Mouse (Mus musculus) neural tube, embryonic 14.5 days (tissue): ENCODE measurements around the gene Map3k21. TPM values are rescaled to one million over a fixed set of nuclear protein-coding genes. Genes with fewer than 3 reads are reported as not detected.
A peak's percentile ranks its signal among the peaks of the same experiment; 100 is the strongest.

Experiments used
- ATAC-seq: fragments of 200-750 bp; cut with Nextera tagmentation; 2 replicates; pipeline ENCODE4 v1.8.0; 2017; ENCODE audit warnings: low read depth, mild to moderate bottlenecking, moderate TSS enrichment, moderate library complexity
- H3K27ac ChIP-seq: fragments of 300-500 bp; sonication (generic); 2 replicates; pipeline ENCODE4 v1.5.1; 2014; ENCODE audit warnings: low read depth, mild to moderate bottlenecking, control low read depth, low read length, moderate library complexity, mixed read lengths
- H3K27me3 ChIP-seq: fragments of 300-500 bp; sonication (generic); 2 replicates; pipeline ENCODE4 v1.6.1; 2014; ENCODE audit warnings: low read length; ENCODE audit not compliant: control insufficient read depth, insufficient read depth
- H3K36me3 ChIP-seq: fragments of 300-500 bp; sonication (generic); 2 replicates; pipeline ENCODE4 v1.6.1; 2014; ENCODE audit warnings: low read length, mixed read lengths; ENCODE audit not compliant: control insufficient read depth, insufficient read depth
- H3K4me1 ChIP-seq: fragments of 300-500 bp; sonication (generic); 2 replicates; pipeline ENCODE4 v1.6.1; 2014; ENCODE audit warnings: low read length; ENCODE audit not compliant: control insufficient read depth, insufficient read depth
- H3K4me2 ChIP-seq: fragments of 300-500 bp; sonication (generic); 2 replicates; pipeline ENCODE4 v1.6.1; 2014; ENCODE audit warnings: mild to moderate bottlenecking, low read depth, low read length, control low read depth
- H3K4me3 ChIP-seq: fragments of 300-500 bp; sonication (generic); 2 replicates; pipeline ENCODE4 v1.5.1; 2014; ENCODE audit warnings: low read depth, low read length, control low read depth, mixed read lengths
- H3K9ac ChIP-seq: fragments of 300-500 bp; sonication (generic); replicated peaks from 2 replicates; pipeline ENCODE4 v1.6.1; 2014; ENCODE audit warnings: low read depth, mild to moderate bottlenecking, control low read depth, low read length, mixed read lengths
- H3K9me3 ChIP-seq: fragments of 300-500 bp; sonication (generic); 2 replicates; pipeline ENCODE4 v1.6.1; 2016; ENCODE audit warnings: low read length; ENCODE audit not compliant: control insufficient read depth
- WGBS: fragments of 180-500 bp; shearing (Covaris S2); extraction: QIAGEN DNeasy Blood & Tissue Kit; methylation state at CpG from one replicate; pipeline ENCODE4 v1.1.7; 2014; 5-methylcytosine and 5-hydroxymethylcytosine counted together
- polyA plus RNA-seq: library from polyadenylated mRNA; unstranded; fragments of >200 nt; fragmentation: Nextera tagmentation; extraction: Ambion mirVana; gene quantifications from 2 replicates; pipeline ENCODE4 v1.2.1, GENCODE M21; 2014

Map3k21 gene
- polyA plus RNA-seq, result 0.45 and 0.51 TPM in 2 replicates

GRCm38 (mm10) chr8:125910365-125911228 is at the start of gene Map3k21:
TSS of gene Map3k21 (plus strand) at chr8:125910450.
- Histone ChIP-seq H3K27me3 (peaks cover 39% of the 10 kb centered on the region), H3K9me3 (no peaks in the 10 kb centered on the region), H3K27ac (no peak within 1 kb of the TSS), H3K36me3 (no peaks in the 10 kb centered on the region), H3K9ac (peak within 1 kb of the TSS; percentile 34), H3K4me3 (peak within 1 kb of the TSS; percentile 50), H3K4me2 (peak within 1 kb of the TSS; percentile 74), H3K4me1 (peaks cover 7% of the 10 kb centered on the region; the same call in 1 of the 2 replicates)
- peak; percentile 67; the same call in 1 of the 2 replicates for ATAC-seq
- WGBS, result under 1% methylated on average over 91 of the region's 93 CpGs

DNA sequence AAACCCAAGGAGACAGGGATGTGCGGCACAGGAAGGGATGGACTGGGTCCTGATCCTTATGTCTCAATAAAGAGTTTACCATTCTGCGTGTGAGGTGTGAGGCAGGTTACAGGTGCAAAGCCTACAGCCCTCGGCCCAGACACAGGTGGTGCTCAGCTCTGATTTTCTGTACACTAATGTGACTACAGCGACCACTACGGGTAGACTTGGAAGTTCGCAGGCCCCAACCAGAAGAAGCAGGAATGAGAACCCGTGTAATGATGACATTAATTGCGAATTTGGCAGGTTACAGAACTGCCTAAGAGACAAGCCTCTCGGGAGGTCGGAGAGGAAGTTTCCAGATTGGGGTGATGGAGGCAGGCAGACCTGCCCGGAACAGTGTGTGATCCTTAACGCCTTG is 44.1 kb upstream of the Map3k21 start:
- H3K4me3 ChIP-seq, result no peak overlapping the region
- H3K27me3 ChIP-seq, result no peaks in the 10 kb centered on the region
- no peak overlapping the region for H3K4me2 ChIP-seq
- ATAC-seq, result no peak
- H3K4me1 ChIP-seq, result peaks cover 11% of the 10 kb centered on the region
- 78% methylated on average over 12 of the region's 12 CpGs for WGBS
- H3K36me3 ChIP-seq, result no peaks in the 10 kb centered on the region
- no peak overlapping the region for H3K9ac ChIP-seq
- H3K27ac ChIP-seq, result no peak overlapping the region
- no peaks in the 10 kb centered on the region for H3K9me3 ChIP-seq

- Histone ChIP-seq H3K27me3 (no peaks in the 10 kb centered on the region), H3K4me3 (no peak overlapping the region), H3K9me3 (no peaks in the 10 kb centered on the region), H3K4me1 (peaks cover 4% of the 10 kb centered on the region), H3K36me3 (no peaks in the 10 kb centered on the region), H3K4me2 (no peak overlapping the region), H3K27ac (no peak overlapping the region), H3K9ac (no peak overlapping the region)
- no peak for ATAC-seq
- 65% methylated on average over 7 of the region's 7 CpGs for WGBS
Observed at GRCm38 (mm10) chr8:125868552-125868951, 41.7 kb upstream of the Map3k21 start.

DNA sequence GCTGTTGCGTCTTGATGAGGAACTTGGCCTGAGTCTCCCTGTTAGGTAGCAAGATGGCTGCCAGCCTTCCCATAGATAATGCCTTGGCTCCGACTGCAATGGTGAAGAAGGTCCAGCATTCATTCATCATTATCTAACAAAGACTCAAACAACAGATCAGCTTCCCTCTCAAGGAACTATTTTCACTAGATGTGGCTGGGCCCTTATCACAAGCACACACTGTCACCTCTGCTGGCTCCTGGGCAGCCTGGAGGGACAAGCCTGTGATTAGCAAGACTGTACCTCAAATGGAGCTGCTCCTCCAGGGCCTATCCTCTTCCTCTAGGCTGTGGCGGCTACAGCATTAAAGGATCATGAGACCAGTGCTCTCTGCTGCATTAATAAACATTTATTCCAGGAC is 40.5 kb upstream of the Map3k21 start:
- no peak overlapping the region for H3K4me2 ChIP-seq
- H3K27me3 ChIP-seq, result no peaks in the 10 kb centered on the region
- no peak overlapping the region for H3K4me3 ChIP-seq
- no peak overlapping the region for H3K9ac ChIP-seq
- H3K36me3 ChIP-seq, result 0 out of 2 replicates have a peak, but pooled peaks cover 2% of the 10 kb centered on the region
- H3K4me1 ChIP-seq, result peaks cover 4% of the 10 kb centered on the region
- no peak overlapping the region for H3K27ac ChIP-seq
- H3K9me3 ChIP-seq, result no peaks in the 10 kb centered on the region
- ATAC-seq, result no peak
- WGBS, result 81% methylated on average over 3 of the region's 3 CpGs

GRCm38 (mm10) chr8:125870179-125870702 is 40.0 kb upstream of the Map3k21 start:
- H3K9ac ChIP-seq, result 0 out of 2 replicates have a peak overlapping the region, but pooled peaks have one; percentile 32
- no peak overlapping the region for H3K27ac ChIP-seq
- WGBS, result 33% methylated on average over 6 of the region's 6 CpGs
- H3K36me3 ChIP-seq, result 0 out of 2 replicates have a peak, but pooled peaks cover 2% of the 10 kb centered on the region
- peaks cover 4% of the 10 kb centered on the region for H3K4me1 ChIP-seq
- no peak overlapping the region for H3K4me2 ChIP-seq
- no peaks in the 10 kb centered on the region for H3K9me3 ChIP-seq
- H3K27me3 ChIP-seq, result no peaks in the 10 kb centered on the region
- 0 out of 2 replicates have a peak, but pooled peaks have one; percentile 19 for ATAC-seq
- H3K4me3 ChIP-seq, result no peak overlapping the region

GRCm38 (mm10) chr8:125870821-125871321 is 39.4 kb upstream of the Map3k21 start:
- no peak overlapping the region for H3K27ac ChIP-seq
- ATAC-seq, result peak; percentile 76
- H3K4me2 ChIP-seq, result no peak overlapping the region
- H3K9ac ChIP-seq, result peak overlapping the region; percentile 32; the same call in 1 of the 2 replicates
- WGBS, result 3% methylated on average over 7 of the region's 7 CpGs
- H3K27me3 ChIP-seq, result no peaks in the 10 kb centered on the region
- 0 out of 2 replicates have a peak, but pooled peaks cover 2% of the 10 kb centered on the region for H3K36me3 ChIP-seq
- H3K4me1 ChIP-seq, result peaks cover 4% of the 10 kb centered on the region
- H3K9me3 ChIP-seq, result no peaks in the 10 kb centered on the region
- no peak overlapping the region for H3K4me3 ChIP-seq

GRCm38 (mm10) chr8:125872501-125873249 is 37.6 kb upstream of the Map3k21 start:
- WGBS, result 54% methylated on average over 9 of the region's 9 CpGs

DNA sequence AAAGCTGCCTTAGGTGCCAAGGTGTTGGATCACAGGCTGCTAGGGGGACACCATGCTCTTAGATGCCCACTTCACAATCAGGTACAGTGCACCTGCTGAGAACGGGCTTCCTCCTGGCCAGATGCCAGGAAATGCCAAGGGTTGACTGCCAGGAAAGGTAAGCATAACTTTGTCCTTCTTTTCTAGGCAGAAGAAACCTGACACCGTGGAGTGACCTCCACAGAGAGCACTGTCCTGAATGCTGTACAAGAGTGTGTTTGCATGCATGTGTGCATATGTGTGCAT is 37.1 kb upstream of the Map3k21 start:
- ATAC-seq, result no peak
- WGBS, result 94% methylated on average over 2 of the region's 2 CpGs
- Histone ChIP-seq H3K4me3 (no peak overlapping the region), H3K27me3 (no peaks in the 10 kb centered on the region), H3K4me2 (no peak overlapping the region), H3K36me3 (0 out of 2 replicates have a peak, but pooled peaks cover 2% of the 10 kb centered on the region), H3K27ac (no peak overlapping the region), H3K9ac (no peak overlapping the region), H3K9me3 (no peaks in the 10 kb centered on the region), H3K4me1 (peaks cover 4% of the 10 kb centered on the region)

More at GRCm38 (mm10) chr8:125872501-125873249, 37.6 kb upstream of the Map3k21 start:
- Histone ChIP-seq H3K27ac (no peak overlapping the region), H3K36me3 (0 out of 2 replicates have a peak, but pooled peaks cover 2% of the 10 kb centered on the region), H3K27me3 (no peaks in the 10 kb centered on the region), H3K4me1 (peaks cover 4% of the 10 kb centered on the region), H3K4me3 (no peak overlapping the region), H3K4me2 (no peak overlapping the region), H3K9me3 (no peaks in the 10 kb centered on the region), H3K9ac (no peak overlapping the region)
- no peak for ATAC-seq
